Mouse (Mus musculus): ENCODE measurements around the gene Hist1h3g.

Gene Hist1h3g

GRCm38 (mm10) chr13:23515826-23516620 lies 19.2 kb upstream of the Hist1h3g start:
- no peak for DNase-seq (ENCODE audit: low spot score in 2 of 2)

- DNase-seq (ENCODE audit: low spot score in 2 of 2), result peak; percentile 55 to 80
Observed at GRCm38 (mm10) chr13:23516822-23517602, 18.2 kb upstream of the Hist1h3g start.

- DNase-seq (ENCODE audit: low spot score in 2 of 2), result peak; percentile 88 to 90
Observed at GRCm38 (mm10) chr13:23517603-23518294, 17.5 kb upstream of the Hist1h3g start.

- DNase-seq (ENCODE audit: low spot score in 2 of 2), result no peak
Observed at GRCm38 (mm10) chr13:23518295-23518603, 17.0 kb upstream of the Hist1h3g start.

- DNase-seq (ENCODE audit: low spot score in 2 of 2), result peak; percentile 69 to 83
Observed at GRCm38 (mm10) chr13:23518885-23519284, 16.3 kb upstream of the Hist1h3g start.

GRCm38 (mm10) chr13:23519416-23519815 lies 15.8 kb upstream of the Hist1h3g start:
- DNase-seq (ENCODE audit: low spot score in 2 of 2), result peak; percentile 60 to 72

GRCm38 (mm10) chr13:23521703-23522102 lies 13.5 kb upstream of the Hist1h3g start:
- DNase-seq (ENCODE audit: low spot score in 2 of 2), result peak; percentile 88 to 92

GRCm38 (mm10) chr13:23523976-23524375 lies 11.2 kb upstream of the Hist1h3g start:
- DNase-seq (ENCODE audit: low spot score in 2 of 2), result no peak

- DNase-seq (ENCODE audit: low spot score in 2 of 2), result peak; percentile 41 to 79
Observed at GRCm38 (mm10) chr13:23524654-23525053, 10.6 kb upstream of the Hist1h3g start.

- no peak for DNase-seq (ENCODE audit: low spot score in 2 of 2)
Observed at GRCm38 (mm10) chr13:23525901-23526300, 9.3 kb upstream of the Hist1h3g start.

GRCm38 (mm10) chr13:23526312-23526711 lies 8.9 kb upstream of the Hist1h3g start:
- DNase-seq (ENCODE audit: low spot score in 2 of 2), result peak; percentile 80 to 95

- no peak for DNase-seq (ENCODE audit: low spot score in 2 of 2)
Observed at GRCm38 (mm10) chr13:23529005-23529404, 6.2 kb upstream of the Hist1h3g start.

GRCm38 (mm10) chr13:23529480-23530165 lies 5.6 kb upstream of the Hist1h3g start:
- no peak for DNase-seq (ENCODE audit: low spot score in 2 of 2)

- peak; percentile 43 to 75 for DNase-seq (ENCODE audit: low spot score in 2 of 2)
Observed at GRCm38 (mm10) chr13:23530181-23530900, 4.9 kb upstream of the Hist1h3g start.

- peak; percentile 98 to 99 for DNase-seq (ENCODE audit: low spot score in 2 of 2)
Observed at GRCm38 (mm10) chr13:23530901-23531875, 4.0 kb upstream of the Hist1h3g start, which contains the start of gene Hist1h4h. Gene Hist1h4h, plus strand, starts transcription at chr13:23531050.

- DNase-seq (ENCODE audit: low spot score in 2 of 2), result no peak
Observed at GRCm38 (mm10) chr13:23532262-23533075, 2.8 kb upstream of the Hist1h3g start.

- DNase-seq (ENCODE audit: low spot score in 2 of 2), result peak; percentile 67 to 68
Observed at GRCm38 (mm10) chr13:23533560-23534367, 1.5 kb upstream of the Hist1h3g start, which contains the start of gene Hist1h2af. Gene Hist1h2af, plus strand, starts transcription at chr13:23533906.
